Mouse (Mus musculus): ENCODE measurements around the gene Morn3. TPM values are rescaled to one million over a fixed set of nuclear protein-coding genes. Genes with fewer than 3 reads are reported as not detected.

The Morn3 gene
- polyA plus RNA-seq, 1 experiment from 2014 or later = 0.60 TPM

DNA sequence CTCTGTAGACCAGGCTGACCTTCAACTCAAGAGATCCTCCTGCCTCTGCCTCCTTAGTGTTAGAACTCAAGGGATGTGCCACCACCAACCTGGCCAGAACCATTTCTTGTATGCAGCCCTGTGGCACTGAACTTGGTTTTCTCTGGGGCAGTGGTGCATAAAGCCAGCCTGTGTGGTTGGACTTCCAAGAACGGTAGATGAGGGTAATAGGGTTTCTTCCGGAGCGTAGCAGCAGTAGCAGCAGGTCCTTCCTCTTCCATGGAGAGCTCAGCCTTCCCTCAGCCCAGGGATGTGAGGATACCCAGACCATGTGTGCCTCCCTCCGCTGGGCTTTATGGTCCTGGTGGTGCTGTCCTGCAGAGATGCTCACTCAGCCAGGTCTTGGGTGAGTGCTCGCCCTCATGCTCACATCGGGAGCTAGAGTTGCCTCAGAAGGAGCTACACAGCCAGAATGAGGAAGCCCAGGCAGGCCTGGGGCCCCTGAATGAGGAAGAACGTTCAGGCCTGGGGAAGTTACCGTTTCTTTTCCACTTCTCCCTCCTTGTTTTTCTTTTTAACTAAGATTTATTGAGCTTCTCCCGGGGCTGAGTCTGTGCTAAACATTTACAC lies 21.7 kb downstream of the Morn3 start:
- DNase-seq (ENCODE audit: low spot score) = no peak

DNA sequence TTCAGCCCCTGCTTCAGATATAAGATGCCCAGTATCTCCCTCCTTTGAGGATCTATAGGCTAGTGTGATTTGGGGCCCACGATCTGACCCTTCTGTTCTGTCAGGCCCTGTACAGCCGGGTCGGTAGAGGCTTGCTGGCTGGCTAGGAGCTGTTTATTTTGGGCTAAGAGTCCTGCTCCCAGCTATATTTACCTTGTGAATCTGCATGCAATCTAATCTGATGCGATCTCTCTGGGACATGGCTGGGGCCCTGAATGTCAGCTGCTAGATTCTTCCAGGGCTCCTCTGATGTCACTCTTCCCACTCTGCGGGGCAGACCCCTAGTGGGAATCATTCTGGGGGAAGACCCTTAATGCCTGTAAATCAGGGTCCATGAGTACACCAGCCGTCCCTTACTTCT lies 22.5 kb downstream of the Morn3 start:
- DNase-seq (ENCODE audit: low spot score) = no peak

DNA sequence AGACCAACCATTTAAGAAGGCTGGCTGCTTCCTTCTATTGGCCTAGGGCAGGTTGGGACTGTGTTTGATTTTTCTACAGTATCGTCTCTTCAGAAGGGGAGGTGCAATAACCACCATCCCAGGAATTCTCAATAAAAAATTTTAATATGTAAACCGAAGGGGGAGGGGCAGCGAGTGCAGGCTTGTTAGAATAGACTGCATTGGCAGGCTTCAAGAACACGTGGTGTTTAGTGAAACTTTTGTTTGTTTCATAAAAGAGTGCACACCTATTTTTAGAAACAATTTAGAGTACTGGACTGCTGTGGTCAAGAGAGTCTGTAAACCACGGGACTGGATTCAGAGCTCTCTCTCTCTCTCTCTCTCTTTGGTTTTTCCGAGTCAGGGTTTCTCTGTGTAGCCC lies 23.8 kb downstream of the Morn3 start:
- no peak for DNase-seq (ENCODE audit: low spot score)

DNA sequence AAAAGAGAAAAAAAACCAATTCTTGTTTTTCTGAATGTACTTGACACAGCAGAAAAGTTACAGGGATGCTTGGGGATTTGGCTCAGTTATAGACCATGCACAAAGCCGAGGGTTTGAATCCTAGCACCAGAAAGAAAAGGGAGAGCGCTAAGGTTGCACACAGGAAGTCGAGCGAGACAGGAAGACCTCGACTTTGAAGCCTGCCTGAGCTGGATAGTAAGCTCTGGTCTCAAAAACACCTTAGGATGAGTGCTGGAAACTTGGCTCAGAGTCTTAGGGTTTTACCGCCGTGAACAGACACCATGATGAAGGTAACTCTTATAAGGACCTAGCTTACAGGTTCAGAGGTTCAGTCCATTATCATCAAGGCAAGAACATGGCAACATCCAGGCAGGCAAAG lies 25.4 kb downstream of the Morn3 start:
- peak; percentile 48 for DNase-seq (ENCODE audit: low spot score)

DNA sequence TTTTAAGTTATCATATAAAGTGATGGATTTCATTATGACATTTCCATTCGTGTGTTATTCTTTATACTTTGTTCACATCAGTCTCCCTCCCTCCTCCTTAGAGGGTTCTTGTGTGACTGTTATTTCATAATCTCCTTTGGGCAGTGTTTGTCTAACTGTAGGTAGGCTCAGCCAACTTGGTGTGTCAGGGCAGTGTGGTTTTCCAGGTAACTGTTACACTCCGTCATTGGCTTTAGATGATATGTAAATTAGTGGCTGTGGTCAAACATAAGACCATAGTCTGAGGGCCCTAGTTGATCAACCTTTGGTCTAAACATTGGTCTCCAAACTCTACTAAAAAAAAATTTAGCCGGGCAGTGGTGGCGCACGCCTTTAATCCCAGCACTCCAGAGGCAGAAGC lies 26.4 kb downstream of the Morn3 start:
- no peak for DNase-seq (ENCODE audit: low spot score)

DNA sequence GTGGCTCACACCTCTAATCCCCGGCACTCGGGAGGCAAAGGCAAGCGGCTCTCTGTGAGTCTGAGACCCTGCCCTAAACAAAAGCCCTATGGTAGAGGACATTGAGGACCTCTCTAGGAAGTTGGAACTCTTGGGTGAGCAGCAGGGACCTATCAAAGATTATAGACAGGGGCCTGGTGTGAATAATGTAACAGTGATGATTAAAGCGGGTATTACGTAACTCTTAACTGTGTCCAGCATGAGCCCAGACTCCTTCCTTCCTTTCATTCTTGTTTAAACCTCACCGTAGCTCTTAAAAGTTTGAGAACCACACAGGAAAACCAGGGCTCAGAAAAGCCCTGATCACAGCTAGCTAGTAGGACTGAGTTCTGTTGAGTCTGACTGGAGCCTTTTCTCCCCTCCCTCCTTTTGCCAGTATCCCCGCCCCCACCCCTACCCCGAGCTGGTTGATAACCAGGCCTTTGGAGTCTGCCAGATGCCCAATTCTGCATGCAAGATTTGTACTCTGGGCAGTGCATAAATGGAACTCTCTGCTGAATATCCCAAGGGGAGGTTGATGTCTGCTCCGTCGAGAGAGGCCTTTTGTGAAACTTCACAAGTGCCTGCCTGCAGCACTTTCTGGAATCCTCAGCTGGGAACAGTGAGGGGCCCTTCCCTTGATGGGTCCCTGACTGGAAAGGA lies 27.3 kb downstream of the Morn3 start:
- no peak for DNase-seq (ENCODE audit: low spot score)

DNA sequence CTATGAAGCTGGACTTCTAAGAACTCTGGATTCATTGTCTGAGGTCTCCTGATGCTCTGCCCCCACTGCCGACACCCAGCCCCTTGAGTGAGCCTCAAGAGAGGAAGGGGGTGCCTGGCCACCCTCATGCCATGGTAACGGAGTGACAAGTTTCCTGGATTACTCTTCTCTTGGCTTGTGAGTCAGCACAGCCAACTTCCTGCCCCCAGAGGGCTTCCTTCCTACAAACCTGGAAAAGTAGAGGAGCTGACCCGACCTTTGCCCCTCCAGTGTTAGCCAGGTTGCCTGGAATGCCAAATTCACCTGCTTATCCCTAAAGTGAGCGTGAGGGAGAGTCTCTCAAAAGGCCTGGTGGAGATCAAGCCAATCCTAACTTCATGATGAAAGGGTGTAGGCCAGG lies 29.3 kb downstream of the Morn3 start:
- DNase-seq (ENCODE audit: low spot score) = no peak

DNA sequence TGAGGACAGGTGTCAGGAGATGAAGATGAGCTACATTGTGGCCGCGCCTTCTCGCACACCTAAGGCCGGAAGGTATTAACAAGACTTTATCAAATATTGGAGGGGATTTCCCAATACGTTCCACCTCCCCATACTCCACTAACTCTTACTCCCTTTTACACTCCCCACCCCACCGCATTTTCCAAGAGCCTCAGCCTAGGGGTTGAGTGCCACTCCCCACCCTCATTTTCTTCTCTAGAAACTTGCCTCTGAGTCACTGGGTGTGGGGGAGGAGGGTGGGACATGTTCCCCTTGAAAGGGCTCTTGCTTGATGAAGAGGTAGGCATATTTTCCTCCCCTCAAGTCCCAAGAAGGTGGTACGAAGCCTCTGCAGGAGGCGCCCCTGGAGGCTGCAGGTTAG lies 30.9 kb downstream of the Morn3 start:
- no peak for DNase-seq (ENCODE audit: low spot score)

DNA sequence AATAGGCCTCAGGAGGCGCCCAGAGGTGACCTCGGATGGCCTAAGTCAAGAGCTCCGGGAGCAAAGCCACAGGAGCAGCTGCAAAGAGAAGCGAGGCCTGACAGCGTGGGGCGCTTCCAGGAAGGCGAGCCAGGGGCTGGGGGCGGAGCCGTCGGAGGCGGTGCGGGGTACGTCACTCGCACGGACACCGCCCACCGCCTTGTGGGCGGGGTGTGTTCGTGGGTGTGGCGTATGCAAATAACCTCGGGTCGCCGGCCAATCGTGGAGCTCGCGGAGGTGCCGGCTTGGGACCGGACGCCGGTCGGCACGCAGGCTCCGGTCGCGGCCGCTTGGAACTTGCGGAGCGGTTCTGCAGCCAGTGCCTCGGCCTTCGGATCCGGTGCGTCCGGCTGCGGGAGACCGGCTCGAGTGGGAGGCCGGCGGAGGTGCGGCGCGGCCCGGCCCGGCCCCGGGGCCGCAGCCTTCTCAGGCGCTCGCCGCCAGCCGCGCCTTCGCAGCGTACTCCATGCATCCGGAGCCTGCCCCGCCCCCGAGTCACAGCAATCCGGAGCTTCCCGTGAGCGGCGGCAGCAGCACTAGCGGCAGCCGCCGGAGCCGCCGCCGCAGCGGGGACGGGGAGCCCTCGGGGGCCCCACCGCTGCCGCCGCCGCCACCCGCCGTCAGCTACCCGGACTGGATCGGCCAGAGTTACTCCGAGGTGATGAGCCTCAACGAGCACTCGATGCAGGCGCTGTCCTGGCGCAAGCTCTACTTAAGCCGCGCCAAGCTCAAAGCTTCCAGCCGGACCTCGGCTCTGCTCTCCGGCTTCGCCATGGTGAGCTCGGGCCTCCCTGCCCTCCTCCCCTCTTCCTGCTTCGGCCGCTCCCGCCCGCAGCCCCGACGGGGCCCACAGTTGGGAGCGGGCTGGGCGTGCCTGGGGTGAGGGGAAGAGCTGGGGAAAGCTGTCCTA lies 31.8 kb downstream of the Morn3 start, which contains the start of gene Orai1:
Gene Orai1, plus strand, starts transcription at position 322 of the 949 bp plus-strand sequence.
- DNase-seq (ENCODE audit: low spot score) = peak; percentile 98

DNA sequence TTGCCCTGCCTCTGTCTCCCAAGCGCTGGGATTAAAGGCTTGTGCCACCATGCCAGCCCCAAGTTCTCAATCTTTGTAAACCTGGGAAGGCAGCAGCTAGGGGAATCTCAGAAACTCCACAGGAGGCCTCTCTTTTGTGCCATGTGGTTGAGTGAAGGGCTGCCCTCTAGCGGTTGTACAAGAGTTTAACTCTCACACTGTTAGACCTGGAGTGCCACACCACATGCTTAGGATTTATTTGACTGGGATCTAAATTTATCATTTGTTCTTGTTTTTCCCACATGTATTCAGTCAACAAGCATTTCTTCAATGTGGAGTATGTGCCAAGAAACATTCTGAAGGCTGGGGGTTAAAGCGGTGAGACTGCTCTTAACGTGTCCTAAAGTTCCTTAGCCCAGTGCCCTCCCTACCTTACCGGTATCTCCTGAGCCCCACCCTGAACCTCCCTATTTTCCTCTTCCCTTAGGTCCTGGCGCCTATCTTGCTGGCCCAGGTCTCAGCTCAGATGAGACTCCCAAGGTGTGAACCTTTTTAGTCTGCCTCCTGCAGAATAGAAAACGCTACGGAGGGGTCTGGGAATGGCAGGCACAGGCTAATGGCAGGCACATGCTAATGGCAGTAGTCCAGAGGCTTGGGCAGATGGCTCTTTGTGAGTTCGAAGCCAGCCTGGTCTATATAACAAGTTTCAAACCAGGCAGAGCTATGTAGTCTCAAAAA lies 33.1 kb downstream of the Morn3 start:
- DNase-seq (ENCODE audit: low spot score) = peak; percentile 77

DNA sequence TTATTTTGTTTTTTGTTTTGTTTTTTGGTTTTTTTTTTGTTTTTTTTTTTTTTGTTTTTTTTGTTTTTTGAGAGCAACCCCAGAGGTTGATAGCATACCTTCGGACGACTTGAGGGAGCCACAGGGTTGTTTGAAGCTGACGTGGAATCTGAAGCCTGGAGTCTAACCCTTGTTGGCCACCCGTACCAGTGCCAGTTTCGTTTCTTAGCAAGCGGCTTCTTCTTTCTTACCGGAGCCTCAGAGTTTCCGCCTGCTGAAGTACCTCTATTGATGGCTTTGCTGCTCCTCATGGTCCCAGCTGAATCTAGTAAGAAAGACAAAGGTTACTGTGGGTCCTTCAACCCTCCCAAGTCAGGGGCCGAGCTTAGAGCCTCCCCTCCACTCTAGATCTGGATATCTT lies 35.1 kb downstream of the Morn3 start:
- DNase-seq (ENCODE audit: low spot score) = no peak

DNA sequence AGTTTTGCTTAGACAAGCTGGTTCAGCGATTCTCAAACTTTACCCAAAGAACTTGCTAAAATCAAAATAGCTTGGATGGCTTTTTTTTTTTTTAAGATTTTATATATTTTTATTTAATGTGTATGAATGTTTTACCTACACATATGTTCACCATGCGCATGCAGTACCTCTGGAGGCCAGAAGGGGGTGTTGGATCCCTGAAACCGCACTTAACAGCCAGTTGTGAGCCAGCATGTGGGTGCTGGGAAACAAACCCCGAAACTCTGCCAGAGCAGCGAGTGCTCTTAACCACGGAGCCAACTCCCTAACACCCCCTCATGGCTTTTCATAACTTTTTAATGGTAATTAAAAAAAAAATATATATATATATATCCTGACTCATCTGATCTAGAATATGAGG lies 36.0 kb downstream of the Morn3 start:
- DNase-seq (ENCODE audit: low spot score) = no peak

DNA sequence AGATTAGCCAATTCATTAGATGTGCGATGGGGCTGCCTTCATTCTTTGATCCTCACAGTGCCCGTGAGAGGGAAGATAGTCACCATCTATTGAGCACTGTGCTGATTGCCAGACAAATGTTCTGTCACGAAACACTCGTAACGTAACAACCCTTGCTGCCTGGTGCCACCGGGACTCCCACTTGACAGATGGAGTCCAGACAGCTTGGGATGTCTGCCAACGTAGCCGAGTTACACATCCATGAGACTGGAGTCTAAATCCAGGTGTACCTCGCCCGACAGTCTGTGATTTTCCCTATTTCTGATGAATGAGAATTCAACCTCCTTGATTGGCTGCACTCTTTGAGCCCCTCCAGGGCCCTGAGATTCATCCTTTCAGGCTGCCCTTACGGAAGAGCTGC lies 36.9 kb downstream of the Morn3 start:
- no peak for DNase-seq (ENCODE audit: low spot score)

DNA sequence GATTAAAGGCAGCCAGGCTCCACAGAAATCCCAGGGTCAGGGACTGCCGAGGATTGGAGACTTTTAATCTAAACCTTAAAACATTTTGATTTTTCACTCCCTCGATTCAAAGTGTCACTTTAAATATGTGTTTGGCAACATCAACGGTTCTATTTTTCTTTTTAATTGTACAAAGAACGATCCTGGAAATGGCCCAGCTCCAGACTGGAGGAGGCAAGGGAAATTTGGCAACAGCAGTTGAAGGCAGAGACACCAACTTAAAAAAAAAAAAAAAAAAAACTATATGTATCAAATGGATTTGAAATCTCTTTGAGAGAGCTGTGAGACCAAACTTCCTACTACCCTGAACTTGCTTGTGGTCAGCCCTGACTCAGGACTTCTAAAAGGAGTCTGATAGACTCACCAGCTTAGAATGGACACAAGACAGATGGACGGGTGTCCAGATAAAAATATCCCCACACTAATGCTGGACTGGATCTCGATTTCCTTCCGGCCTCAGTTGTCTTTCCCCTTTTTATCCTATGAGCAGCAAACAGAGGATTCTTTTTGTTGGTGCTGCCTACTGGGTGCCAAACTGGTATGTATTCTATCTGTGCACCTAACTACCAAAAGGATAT lies 37.8 kb downstream of the Morn3 start:
- no peak for DNase-seq (ENCODE audit: low spot score)

DNA sequence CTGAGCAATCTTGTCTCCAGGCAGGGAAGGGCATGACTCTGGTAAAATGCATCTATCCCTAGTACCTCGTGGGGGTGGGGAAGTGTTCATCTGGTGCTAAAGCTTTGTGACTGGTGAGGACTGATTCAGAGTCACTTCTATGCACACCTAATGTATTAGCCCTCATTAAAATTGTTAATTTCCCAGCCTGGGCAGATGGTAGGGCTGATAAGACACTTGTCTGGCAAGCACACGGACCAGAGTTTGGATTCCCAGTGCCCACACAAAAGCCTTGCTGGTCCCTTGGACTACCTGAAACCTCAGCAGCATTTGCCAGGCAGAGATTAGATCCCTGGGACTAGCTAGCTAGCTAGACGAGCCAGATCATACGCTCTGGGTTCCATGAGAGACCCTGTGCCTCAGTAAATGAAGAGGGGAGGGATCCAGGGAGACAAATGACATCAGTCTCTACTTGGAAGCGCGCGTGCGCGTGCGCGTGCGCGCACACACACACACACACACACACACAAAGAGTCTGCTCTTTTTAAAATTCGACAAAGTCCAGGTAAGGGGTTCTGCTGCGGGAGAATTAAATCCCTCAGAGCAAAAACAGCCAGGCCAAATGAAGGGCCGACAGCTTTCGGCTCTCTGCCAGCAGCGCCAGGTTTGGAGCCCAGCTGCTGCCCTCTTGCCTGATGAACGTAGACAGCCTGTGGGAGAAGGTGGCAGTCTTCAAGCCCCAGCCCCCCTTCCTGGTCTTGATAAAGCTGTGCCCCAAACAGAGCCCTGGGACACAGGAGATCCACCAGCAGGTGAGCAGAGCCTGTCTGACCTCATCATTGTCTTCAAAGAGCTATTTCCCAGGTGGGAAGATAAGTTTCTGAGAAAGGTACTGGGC lies 40.9 kb downstream of the Morn3 start:
- no peak for DNase-seq (ENCODE audit: low spot score)

DNA sequence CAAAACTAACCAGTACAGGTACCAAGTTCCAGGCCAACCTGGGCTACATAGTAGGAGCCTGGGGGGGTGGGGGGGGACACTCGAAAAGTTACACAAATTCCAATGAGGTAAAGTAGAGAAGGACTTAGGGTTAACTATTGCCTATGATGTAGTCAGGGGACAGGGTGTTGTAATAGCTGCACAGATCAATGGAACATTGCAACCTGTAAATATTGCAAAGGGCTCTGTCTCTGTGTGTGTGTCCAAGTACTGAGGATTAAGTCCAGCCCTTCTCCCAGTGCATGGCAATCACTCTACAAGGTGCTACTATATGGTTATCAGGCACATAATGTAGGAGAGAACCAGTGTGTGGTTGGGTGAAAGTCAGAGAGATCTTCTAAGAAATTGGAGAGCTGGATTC lies 45.9 kb downstream of the Morn3 start:
- DNase-seq (ENCODE audit: low spot score) = no peak

DNA sequence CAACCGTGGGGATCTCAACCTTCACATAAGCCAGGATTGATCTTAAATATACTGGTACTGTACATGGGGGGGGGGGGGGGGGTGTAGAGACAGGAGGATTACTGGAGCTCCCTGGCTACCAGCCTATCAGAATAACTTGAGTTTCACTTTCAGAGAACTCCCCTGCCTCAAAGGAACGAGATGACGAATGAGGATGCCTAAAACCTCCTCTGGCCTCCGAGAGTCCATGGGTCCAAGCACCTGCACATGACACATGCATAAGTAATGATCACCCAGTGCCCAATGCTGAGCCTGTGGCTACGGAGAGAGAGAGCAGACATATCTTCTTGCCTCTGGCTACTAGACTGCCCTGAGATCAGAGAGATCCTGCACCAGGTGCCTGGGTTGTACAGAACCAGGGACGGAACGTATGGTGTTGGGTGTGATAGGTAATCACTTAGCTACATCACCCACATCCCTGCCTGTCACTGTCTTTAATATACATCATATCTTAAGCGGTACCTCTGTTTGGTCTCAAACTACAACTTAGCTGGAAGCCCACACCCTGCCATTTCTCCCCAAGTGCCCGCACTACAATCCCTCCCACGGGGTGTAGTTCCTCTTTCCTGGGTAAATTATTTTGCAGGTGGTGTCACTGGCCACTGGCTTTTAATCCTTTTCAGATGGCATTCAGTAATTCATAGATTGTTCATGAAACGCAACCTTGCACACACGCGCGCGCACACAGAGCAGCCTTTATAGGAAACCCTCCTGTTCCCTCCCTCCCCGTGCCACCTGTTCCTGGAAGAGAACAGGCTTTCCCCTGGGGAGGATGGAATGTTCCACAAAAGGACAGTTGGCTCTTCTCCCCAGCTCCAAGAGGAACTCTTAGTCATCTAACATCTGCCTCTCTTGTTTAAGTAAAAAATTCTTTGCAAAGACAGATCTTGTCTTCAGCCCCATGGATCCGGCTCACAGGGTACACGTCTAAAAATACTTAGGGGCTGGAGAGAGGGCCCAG lies 49.3 kb downstream of the Morn3 start:
- DNase-seq (ENCODE audit: low spot score) = no peak

DNA sequence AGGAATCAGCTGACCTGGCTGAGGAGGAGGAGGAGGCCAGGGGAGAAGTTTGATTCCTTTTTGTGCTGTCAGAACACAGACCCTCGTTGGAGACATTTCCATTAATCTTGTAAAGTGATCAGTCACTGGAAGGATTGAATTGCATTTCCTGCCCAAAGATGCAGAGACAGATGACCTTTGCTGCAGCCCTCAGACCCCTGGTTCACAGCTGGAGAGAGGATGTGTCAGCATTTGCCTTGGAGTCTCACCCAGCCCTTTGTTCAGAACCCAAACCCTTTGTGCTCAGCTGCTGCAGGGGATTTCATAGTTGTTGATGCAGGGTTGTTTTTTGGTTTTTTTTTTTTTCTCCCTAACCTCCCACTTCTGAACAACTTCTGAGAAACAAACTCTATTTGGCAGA lies 51.9 kb downstream of the Morn3 start:
- no peak for DNase-seq (ENCODE audit: low spot score)

DNA sequence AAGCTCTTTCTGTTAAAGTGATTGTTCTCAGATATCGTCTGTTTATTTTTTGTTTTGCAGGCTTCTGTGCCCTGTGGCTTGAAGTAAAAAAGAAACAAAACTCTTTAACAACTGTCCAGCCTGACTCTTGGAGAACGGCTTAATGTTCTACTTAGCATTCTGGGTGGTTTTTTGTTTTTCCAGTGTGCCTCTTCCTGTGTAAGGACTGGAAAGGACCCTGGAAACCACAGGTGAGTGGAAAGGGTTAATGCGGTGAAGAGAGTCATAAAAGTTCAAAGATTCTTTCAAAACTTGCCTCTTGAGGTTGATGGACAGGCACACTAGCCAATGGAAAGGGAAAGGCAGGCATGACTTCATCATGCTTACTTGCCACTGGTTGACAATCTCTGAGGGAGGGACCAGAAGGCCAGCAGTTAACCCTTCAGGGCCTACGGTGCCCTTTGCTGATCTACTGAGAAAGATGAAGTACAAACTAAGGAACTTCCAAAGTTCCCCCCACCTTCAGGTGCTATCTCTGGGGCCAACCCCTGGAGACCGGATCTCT lies 52.4 kb downstream of the Morn3 start:
- peak; percentile 98 for DNase-seq (ENCODE audit: low spot score)

Measured in thymus, postnatal 0 days (tissue).